Mouse (Mus musculus): Measurements from ENCODE around the gene Acyp1. TPM values are rescaled to one million over a fixed set of nuclear protein-coding genes. Genes with fewer than 3 reads are reported as not detected.

Gene Acyp1
- polyA plus RNA-seq, 1 experiment from 2014 or later: 68.0 TPM

DNA sequence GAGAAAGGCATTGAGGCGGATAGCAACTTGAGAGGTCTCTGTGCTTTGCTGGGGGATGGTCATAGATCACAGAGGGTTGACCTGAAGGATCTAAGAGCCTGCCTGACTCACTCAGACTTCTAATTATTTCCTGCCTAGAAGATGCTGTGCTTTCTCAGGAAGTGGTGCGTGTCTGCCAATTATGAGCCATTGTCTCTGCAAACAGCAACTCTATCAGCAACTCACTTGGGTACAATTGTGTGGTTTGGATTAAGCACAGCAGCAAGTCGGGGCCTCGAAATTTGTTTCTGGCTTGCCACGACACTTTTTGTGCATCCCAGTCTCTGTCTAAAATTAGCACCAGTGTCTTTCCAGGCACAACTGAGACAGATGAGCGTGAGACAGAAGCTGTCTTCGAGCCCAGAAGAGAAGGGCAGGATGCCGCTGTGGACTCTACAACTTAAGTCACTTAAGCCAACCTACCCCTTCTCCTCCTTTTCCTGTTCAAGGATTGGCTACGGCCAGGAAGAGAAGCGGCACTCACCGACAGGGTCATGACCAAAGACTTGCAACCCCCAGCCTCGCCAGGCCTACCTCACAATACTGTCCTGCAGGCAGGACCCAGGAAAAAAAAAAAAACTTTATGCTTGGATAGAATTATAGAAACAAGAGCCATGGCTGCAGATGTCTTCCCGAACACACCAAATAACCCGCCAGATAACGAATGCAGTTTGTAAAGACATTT is 60.2 kb downstream of the Acyp1 start:
- 82% methylated on average over 15 of the region's 15 CpGs for WGBS
- ATAC-seq (ENCODE audit: low FRiP score): no peak
- Histone ChIP-seq H3K4me1 (ENCODE audit: control insufficient read depth, insufficient read depth, low read length) (no peaks in the 10 kb centered on the region), H3K9ac (ENCODE audit: low read length) (no peak overlapping the region), H3K9me3 (ENCODE audit: control insufficient read depth, low read length) (no peaks in the 10 kb centered on the region), H3K4me2 (no peak overlapping the region), H3K4me3 (ENCODE audit: low read depth, low read length) (no peak overlapping the region), H3K36me3 (ENCODE audit: control insufficient read depth, insufficient read depth, low read length) (peaks cover 16% of the 10 kb centered on the region; the same call in 1 of the 2 replicates), H3K27me3 (ENCODE audit: control insufficient read depth, insufficient read depth, low read length) (no peaks in the 10 kb centered on the region), H3K27ac (ENCODE audit: low read depth, low read length) (no peak overlapping the region)
- no peak for DNase-seq (ENCODE audit: low spot score, missing footprints)

DNA sequence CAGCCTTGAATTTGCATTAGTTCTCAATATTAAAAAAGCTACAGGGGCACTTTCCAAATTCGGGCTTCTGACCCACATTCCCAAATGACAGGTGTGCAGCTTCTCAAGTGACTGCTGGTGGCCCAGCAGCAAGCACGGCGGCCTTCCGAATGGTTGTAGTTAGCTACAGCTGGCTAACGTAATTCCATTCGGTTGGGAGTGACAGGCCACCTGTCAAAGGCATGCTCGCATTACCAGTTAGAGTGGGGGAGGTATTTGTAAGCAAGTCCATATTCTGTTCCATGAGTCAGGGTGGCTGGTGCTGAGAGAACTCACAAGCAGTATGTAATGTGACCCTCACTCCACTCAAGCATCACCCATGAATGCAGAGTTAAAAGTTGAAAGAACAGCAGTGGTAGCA is 61.0 kb downstream of the Acyp1 start:
- Histone ChIP-seq H3K9me3 (ENCODE audit: control insufficient read depth, low read length) (no peaks in the 10 kb centered on the region), H3K4me2 (no peak overlapping the region), H3K36me3 (ENCODE audit: control insufficient read depth, insufficient read depth, low read length) (peaks cover 23% of the 10 kb centered on the region; the same call in 1 of the 2 replicates), H3K4me1 (ENCODE audit: control insufficient read depth, insufficient read depth, low read length) (no peaks in the 10 kb centered on the region), H3K27me3 (ENCODE audit: control insufficient read depth, insufficient read depth, low read length) (no peaks in the 10 kb centered on the region), H3K9ac (ENCODE audit: low read length) (no peak overlapping the region), H3K27ac (ENCODE audit: low read depth, low read length) (no peak overlapping the region), H3K4me3 (ENCODE audit: low read depth, low read length) (no peak overlapping the region)
- ATAC-seq (ENCODE audit: low FRiP score): no peak
- 83% methylated on average over 7 of the region's 7 CpGs for WGBS
- no peak for DNase-seq (ENCODE audit: low spot score, missing footprints)

Small RNA genes within 50 kb of the gene (microRNA-seq; reads per million reads assigned to microRNA genes)
- gene Mir6938: not detected

Other genes starting within 250 kb of the Acyp1 start
- gene Prox2, start 177.7 kb downstream of the Acyp1 start, polyA plus RNA-seq (2014; fragmentation: Nextera tagmentation; extraction: Ambion mirVana): 2.6 and 3.6 TPM in 2 replicates
- 93.9 and 97.0 TPM in 2 replicates for gene Dlst, start 177.6 kb downstream of the Acyp1 start, polyA plus RNA-seq (2014; fragmentation: Nextera tagmentation; extraction: Ambion mirVana)
- 1.9 and 2.1 TPM in 2 replicates for gene Rps6kl1, start 137.2 kb downstream of the Acyp1 start, polyA plus RNA-seq (2014; fragmentation: Nextera tagmentation; extraction: Ambion mirVana)
- 2.5 and 2.9 TPM in 2 replicates for gene Pgf, start 110.6 kb downstream of the Acyp1 start, polyA plus RNA-seq (2014; fragmentation: Nextera tagmentation; extraction: Ambion mirVana)
- 91.5 and 93.6 TPM in 2 replicates for gene Eif2b2, start 69.0 kb downstream of the Acyp1 start, polyA plus RNA-seq (2014; fragmentation: Nextera tagmentation; extraction: Ambion mirVana)
- gene Mlh3, start 17.8 kb downstream of the Acyp1 start, polyA plus RNA-seq (2014; fragmentation: Nextera tagmentation; extraction: Ambion mirVana): 10.1 and 10.4 TPM in 2 replicates
- 1.0 TPM in 2 replicates for gene Zc2hc1c, start 153 bp upstream of the Acyp1 start, polyA plus RNA-seq (2014; fragmentation: Nextera tagmentation; extraction: Ambion mirVana)
- gene Nek9, start 50.9 kb upstream of the Acyp1 start, polyA plus RNA-seq (2014; fragmentation: Nextera tagmentation; extraction: Ambion mirVana): 10.4 and 10.6 TPM in 2 replicates
- 266 and 279 TPM in 2 replicates for gene Tmed10, start 86.4 kb upstream of the Acyp1 start, polyA plus RNA-seq (2014; fragmentation: Nextera tagmentation; extraction: Ambion mirVana)
- gene Fos, start 185.5 kb upstream of the Acyp1 start, polyA plus RNA-seq (2014; fragmentation: Nextera tagmentation; extraction: Ambion mirVana): 0.54 and 0.89 TPM in 2 replicates

All from midbrain, embryonic 11.5 days (tissue).